Mouse (Mus musculus): ENCODE results near the gene Capn2. TPM values are rescaled to one million over a fixed set of nuclear protein-coding genes. Genes with fewer than 3 reads are reported as not detected.

Capn2 gene
- total RNA-seq (2021) = 10 to 100 TPM; 86.6 to 89.9 TPM

DNA sequence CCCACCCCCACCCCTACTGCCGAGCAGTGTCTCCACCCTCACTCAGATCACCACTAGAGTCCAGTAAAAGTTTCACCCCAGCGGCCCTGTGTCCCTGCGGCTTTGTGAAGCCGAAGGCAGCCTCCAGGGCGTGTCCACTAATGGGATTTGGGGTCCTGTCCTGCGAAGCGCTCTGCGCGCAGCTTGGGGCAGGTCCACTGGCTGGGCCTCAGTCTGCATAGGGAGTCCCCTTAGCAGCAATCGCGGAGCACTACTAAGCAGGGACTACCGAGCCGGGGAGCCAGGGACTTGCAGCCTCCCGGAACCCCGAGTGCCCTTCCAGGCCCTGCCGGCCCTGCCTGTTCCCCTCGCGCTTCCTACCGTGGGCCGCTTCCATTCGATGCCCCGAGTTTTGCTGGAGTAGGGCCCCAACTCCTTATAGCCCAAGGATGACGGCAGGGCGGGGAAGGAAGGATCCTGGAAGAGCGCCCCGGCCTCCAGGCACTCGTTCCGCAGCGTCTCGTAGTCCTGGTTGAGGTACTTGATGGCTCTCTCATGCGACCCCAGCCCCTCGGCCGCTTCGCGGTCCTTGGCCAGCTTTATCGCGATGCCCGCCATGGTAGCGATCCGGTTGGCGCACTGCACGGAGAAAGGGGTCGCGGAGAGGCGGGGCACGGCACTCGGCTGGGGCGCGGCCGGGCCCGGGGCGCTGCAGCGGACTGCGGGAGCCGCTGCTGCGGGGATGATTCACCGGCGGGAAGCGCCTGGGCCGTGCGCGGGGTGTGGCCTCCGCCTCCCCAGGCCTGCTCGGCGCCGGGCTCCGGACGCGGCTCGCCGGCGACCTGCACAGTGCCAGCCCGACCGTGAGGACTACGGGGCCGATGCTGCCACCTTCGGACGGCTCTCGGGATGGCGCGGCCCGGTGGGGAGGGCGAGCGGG is at the start of gene Capn2:
Capn2 (minus strand) TSS at position 851 of the 919 bp plus-strand sequence.
- peak; percentile 90 for DNase-seq

DNA sequence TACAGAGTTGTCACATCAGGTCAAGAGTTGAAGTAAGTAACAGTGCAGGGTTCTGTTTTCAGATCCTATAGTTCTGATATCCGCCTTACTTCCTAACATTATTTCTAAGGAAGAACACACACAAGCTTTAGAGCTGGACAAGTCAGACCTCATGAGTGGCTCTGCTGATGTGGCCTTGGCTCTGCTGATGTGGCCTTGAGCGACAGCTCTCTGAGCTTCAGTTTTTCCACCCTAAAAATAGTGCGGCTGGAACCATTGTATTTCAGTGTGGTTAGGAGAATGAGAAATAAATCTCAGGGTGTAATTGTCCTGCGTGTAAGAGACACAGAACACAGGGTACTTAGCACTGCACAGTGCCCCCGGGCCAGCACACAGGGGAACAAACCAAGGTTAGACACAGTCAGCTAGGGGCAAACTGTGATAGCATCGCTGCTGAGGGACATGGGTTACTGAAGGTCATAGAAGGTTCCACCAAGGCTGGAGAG is 48.0 kb upstream of the Capn2 start:
- DNase-seq = no peak

DNA sequence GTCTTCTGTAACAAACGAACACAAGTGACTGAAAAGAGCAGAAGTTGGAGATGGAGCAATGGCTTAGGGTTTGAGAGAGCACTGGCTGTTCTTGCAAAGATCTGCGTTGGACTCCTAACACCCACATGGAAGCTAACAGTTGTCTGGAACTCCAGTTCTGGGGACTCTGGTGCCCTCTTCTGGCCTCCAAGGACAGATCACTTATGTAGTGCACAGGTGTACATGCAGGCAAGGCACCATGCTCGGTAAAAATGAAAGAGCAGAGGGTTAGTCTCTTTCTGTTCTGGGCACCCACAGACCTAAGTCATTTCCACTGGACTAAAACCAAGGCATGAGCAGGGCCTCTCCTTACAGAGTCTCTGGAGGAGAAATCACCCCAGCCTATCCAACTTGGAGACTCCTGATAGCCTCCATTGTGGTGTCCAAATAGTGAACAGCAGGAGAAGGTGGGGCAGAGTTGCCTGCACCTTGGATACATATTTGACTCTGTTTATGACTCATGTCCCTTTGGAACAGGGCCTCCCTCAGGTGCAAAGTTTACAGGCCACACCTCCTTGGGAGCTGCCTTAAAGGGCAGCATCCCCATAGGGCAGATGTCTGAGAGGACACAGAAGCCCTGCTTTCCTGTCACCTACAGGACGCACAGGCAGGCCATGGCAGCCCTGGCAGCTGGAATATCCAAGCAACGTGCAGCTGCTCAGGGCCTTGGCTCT is 47.2 kb upstream of the Capn2 start, which contains the start of gene Capn8:
Capn8 (plus strand) TSS at position 600 of the 713 bp plus-strand sequence.
- no peak for DNase-seq

DNA sequence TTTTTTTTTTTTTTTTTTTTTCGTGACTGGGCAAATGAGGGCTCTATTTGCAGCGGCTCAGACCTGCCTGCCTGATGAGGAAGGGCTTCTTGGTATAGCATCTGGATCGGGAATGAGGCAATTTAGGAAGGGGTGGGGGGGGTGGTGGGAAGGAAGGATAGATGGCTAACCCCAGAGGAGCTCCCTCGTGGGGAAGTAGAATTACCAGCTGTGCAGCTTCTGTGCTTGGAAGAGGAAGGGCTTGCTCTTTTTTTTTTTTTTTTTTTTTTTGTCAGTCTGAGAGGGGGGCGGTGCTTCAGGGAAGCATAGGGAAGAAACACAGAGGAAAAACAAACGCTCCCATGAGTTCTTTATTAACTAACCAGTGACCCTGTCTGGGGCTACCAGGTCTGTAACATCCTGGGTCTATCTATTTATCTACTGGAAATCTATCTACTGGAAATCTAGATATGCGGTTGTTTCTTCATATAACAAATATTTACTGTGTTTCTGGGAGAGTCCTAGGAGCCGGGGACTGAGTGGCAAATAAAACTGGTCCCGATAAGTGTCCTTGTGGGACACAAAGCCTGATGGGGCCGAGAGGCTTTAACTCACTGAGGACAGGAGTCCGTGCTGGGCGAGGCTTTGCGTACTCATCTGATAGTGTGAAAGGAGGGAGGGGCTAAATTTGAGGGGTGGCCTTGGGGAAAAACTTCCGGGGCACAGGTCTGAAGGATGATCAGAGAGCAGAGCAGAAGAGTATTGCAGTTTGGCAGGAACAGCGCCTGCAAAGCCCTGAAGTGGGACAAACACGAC is 45.4 kb upstream of the Capn2 start:
- DNase-seq = no peak

DNA sequence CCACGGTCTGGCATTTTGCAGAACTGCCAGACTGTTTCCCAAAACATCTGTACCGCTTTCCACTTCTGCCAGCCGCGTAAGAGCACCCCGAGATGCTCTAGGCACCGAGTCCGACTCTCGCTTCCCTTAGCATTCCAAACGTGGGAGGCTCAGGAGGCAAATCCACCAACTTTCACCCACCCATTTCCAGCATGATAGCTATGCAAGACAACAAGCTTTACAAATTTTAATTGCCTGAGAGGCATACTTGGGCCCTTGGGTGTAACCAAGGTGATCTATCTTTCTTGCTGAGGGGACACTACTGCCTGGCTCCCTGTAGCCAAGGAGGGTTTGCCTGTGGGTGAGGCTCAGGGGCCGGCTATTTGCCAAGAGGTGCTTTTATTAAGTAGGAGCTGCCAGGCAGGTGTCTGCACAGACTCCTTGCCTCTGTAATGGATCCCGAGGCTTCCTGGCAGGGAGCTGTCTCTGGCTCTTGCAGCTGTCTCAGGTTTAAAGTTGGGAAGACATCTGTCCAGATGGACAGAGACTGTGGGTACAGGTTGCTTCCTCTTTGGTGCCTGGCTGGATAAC is 44.6 kb upstream of the Capn2 start:
- no peak for DNase-seq

DNA sequence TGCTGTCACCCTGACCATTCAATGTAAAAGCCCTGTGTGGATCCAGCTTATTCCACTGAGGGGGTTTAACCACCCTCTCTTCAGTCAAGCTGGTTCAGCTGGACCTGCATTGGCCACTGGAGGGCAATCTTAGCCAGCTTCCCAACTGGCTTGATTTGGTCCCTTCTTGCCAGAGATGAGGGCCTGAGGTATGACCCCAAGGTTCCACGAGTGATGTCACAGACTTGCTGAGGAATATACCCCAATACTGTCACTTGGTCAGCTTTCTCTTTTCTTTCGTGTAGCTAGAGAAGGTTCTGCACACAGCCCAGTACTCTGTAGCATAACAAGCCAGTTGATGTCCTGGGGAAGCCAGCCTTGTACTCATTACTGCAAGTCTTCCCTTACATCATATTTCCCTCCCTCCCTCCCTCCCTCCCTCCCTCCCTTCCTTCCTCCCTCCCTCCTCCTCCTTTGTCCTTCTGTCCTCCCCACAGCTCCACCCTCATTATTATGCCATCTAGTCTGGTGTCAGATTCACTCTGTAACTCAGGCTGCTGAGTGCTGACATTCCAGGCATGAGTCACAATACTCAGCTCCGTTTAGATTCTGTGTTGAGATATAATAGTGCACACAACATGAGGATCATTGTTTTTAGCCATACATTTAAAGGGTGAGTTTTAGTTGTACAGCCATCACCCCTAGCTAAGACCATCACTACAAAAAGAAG is 43.1 kb upstream of the Capn2 start:
- peak; percentile 70 for DNase-seq

DNA sequence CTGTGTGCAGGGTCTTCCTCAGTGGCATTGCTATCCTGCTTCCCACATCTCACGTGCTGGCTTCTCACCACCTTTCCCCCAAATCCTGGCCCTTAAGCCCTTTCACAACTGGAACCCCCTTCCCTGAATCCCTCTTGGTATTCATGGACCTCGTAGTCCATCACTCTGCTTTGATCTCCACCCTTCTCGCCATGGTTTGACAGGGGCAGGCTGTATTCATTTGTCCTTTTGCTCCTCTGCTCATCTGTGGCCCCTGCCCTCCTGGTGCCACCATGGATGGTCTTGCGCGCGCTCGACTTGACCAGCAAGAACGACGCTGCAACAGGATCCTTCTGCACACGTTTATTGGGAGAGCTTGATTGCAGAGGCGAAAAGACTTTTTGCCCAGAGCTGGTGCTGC is 42.1 kb upstream of the Capn2 start:
- no peak for DNase-seq

DNA sequence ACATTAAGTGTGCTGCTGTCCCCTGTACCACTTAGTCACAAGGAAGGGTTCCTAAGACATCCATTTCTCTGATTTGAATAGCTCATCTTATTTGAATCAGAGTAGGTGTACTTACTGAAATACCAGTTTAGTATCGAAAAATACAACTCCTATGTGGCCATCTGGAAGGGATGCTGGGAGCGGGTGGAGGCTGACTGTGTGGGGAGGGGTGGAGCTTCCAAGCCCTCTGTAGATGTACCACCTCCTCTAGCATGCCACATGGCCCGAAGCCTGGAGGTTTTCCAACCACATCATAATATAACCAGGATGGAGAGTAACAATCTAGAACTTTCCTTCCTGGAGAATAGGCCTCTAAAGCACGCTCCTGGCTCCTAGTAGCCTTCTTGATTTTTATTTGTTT is 40.9 kb upstream of the Capn2 start:
- no peak for DNase-seq

DNA sequence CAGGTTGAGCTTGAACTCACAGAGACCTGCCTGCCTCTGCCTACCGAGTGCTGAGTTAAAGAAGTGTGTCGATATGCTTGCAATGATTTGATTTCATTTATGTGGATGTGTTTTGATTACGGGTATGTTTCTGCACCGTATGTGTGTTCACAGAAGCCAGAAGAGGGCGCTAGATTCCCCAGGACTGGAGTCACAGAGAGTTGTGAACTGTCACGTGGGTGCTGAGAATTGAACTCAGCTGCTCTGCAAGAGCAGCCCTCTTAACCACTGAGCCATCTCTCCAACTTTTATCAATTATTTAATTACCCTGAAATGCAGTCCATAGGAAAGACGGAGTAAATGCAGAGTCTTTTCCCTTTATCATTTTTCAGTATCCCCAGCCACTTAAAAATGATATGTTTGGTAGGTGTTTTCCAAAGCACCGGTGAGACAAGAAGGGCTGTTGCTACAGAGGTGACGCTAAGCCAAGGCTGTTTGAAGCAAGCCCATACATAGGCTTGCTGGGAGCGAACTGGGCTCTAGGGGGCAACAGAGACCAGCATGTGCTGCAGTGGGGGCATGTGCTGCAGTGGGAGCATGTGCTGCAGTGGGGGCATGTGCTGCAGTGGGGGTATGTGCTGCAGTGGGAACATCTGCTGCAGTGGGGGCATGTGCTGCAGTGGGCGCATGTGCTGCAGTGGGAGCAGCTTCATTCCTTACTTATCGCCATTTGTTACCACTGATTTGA is 36.4 kb upstream of the Capn2 start:
- peak; percentile 72 for DNase-seq

DNA sequence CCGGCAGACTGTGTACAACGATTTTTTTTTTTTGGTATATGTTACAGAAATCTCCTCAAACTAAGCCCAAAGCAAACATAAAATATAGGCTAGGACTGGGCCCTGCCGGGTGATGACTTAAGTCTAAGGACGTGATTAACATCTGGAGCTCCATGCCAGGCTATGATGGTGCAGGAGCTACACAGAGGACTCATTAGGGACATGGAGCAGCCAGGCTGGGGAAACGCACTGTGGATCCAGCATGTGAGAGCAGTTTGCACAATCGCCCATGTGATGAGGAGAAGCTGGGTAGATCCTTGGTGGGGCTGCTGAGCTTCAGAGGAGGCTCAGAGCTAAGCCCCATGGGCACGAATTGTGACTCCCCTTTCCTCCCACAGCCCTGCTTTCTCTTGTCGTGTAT is 33.4 kb upstream of the Capn2 start:
- DNase-seq = no peak

DNA sequence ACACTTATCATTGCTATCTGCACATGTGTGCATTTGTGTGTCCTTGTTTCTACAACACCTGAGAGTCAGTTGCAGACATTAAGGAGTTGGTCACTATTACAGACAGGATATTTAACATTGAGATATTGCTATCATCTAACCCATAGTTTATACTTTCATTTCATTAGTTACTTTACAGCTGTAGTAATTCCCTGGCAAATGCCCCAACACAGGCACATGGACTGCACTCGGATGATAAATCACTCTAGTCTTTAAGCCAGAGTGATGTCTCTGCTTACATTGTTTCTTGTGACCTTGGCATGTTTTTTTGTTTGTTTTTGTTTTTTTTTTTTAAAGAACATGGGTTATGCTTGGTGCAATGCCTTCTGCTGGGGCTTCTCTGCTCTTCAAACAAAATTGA is 26.5 kb upstream of the Capn2 start:
- no peak for DNase-seq

DNA sequence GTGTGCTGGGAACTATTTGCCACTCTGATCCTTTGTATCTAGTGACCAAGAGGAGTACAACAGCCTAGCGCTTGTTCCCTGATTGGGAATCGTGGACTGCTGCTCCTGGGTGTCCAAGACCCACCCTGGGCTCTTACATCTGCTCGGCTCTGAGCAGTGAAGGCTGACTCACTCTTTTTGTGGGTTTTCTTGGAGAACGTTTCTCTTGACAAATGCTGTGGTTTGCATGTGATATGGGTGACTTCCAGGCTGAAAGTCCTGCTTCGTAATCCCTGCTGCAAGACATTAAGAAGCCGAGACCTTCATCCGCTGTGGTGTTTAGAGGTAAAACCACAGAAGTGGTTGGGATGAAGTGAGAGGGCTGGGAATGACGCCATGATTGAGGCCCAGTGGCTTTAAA is 25.7 kb upstream of the Capn2 start:
- no peak for DNase-seq

DNA sequence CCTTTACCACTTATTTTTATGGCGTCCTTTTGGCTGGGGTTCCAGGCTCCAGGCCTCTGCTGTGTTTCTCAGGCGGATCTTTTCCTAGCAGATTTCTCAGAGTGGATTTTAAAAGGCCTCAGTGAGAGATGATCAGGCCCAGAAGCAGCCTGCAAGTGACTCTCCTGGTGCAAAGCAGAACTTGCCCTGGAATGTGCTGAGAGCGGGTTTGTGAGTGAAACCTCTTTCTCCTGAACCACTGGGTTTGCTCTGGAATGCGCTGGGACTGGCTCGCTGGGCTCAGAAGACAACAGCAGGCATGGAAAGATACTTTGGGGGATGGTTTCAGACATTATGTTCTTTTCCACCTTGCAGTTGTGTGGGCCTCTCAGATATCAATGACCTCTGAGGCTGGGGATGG is 24.7 kb upstream of the Capn2 start:
- DNase-seq = no peak

DNA sequence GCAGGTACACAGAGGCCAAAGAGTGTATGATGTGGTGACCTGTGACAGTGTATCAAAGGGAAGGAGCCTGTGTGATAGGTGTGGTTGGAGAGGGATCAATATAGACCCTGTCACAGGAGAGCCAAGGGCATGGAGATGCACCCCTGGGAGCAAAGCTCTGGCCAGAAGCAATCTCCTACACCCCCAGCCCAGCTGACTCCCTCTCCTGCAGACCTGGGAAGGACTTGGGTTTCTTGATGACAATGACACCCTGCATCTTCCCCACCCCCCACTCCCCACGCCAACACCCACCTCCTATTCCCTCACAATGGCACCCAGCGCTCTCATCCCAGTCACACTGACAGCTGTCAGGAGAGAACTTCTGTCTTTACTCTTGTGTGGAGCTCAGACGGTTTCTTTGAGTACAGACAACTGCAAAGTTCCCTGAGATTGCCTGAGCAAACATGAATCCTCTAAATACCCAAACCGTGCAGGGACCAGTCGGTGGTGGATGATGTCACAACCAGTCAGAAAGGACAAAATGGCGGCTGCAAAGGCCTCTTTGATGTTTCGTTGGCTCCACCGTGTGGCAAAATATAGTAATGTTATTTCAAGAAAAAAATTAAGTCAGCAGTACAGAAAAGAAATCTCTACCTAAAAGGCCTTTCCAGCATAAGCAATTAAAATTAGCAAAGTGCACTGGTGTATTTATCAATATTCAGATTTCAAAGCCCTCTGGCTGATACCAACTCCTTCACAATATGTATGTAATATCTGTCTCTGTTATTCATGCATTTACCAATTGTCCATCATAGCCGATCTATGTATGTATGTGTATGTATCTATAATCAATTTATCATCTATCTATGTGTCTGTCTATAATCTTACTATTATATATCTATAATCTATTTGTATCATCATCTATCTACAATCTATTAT is 21.9 kb upstream of the Capn2 start:
- peak; percentile 78 for DNase-seq

DNA sequence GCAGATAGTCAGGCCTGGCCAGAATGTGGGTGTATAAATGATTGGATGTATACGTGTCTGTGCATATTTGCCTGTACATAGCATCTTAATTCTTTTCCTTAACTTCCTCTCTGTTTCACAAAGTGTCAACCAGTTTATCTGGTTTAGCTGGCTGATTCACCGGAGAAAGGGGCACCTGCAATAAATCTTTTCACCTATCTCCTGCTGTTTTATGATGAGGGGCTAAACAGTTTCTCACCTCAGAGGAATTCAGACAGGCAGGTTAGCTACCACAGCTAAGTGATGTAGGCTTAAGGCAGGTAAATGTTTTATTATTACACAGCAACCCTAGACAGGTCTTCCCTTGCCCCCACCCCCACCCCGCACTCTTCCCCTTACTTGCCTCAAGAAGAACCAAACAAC is 17.7 kb upstream of the Capn2 start:
- no peak for DNase-seq

DNA sequence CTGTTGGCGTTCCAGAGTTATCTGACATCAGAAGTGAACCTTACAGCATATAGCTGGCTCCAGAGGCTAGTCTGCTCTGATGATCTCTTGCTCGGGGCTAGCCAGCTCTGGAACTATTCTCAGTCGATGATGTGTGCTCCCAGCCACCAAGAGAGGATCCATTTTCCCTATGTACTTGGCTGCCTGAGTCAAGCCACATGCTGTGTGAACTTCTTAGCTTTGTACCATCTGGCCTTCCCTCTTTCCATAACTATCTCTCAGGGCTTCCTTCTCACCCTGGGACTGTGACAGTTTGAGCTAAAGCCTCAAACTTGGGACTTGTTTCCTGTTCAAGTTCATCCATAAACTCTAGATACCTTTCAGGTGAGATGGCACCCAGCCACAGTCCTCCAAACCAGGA is 16.2 kb upstream of the Capn2 start:
- DNase-seq = no peak

DNA sequence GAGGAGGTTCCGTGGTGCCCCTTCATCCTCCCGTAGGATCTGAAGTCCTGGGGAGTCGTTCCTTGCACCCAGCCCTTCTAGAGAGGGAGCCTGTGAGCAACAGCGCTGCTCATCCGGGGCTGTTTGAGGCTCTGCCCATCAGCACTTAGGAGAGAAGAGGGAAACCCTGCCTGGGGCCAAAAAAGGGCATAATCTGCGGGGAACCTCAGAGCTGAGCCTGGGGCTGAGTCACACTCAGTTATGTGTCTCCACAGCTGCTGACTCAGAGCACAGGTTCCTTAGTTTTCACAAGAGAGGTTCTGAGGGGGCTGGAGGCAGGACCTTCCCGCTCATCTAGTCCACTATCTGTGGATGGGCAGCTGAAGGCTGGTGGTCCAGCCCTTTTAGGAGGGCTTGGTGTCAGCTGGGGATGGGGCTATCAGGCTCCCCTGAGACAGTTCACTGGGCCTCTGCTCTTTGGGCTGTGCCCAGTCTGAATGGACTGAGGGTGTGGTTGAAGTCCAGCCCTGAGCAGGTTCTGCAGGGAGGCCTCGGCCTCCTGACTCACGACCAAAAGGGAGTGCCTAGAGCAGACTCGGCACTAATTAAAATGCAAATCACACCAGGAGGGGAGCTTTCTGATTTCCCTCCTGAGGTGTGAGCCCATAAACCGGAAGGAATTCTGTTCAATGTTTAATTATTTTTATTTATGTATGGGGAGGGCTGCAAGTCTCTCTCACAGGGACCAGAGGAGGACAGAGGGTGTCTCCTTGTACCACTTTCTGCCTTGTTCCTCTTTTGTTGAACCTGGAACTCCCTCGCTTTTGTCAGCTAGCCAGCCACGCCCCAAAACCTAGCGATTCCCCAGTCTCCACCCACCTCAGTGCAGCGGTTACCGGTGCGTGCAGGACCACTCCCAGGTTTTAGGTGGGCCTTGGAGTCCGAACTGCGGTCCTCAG is 10.8 kb upstream of the Capn2 start:
- DNase-seq = peak; percentile 56

DNA sequence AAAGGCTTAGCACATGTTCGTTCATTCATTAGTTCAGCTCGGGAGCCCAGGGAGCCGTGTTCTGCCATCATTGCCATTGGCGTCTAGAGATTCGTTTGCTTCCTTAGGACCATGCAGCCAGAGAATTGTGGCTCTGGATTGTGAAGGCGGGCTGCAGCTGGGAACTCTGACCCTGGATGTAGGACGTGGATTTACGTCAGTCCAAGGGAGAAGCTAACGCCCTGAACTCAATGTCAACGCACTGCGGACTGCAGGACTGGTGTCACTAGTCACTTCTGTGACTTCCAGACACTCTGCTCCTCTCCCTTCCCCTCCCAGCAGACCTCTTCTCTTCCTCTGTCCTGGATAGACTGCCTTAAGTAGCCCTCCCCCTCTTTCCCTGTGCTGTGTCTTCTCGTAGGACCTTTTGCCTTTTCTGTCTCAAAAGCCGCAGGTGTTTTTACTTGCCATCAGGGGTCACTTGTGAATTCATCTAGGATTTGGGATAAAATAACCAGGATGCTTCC is 9.9 kb upstream of the Capn2 start:
- DNase-seq = no peak

Measured in heart, postnatal 4 days (tissue).